Mouse (Mus musculus) kidney, embryonic 14.5 days (tissue): ENCODE measurements around the gene Galns. TPM values are rescaled to one million over a fixed set of nuclear protein-coding genes. Genes with fewer than 3 reads are reported as not detected.

Experiments
- ATAC-seq: fragments of 200-750 bp; cut with Nextera tagmentation; 2 replicates; pipeline ENCODE4 v1.8.0; 2017; ENCODE audit warnings: moderate number of reproducible peaks, mild to moderate bottlenecking, moderate TSS enrichment, moderate library complexity; ENCODE audit not compliant: low FRiP score, low TSS enrichment
- H3K27ac ChIP-seq: fragments of 300-500 bp; sonication (generic); 2 replicates; pipeline ENCODE4 v1.5.1; 2014; ENCODE audit warnings: low read depth, mild to moderate bottlenecking, low read length, moderate library complexity, mixed read lengths
- H3K27me3 ChIP-seq: fragments of 300-500 bp; sonication (generic); 2 replicates; pipeline ENCODE4 v1.6.1; 2014; ENCODE audit warnings: mild to moderate bottlenecking, low read length; ENCODE audit not compliant: control insufficient read depth, insufficient read depth
- H3K36me3 ChIP-seq: fragments of 300-500 bp; sonication (generic); 2 replicates; pipeline ENCODE4 v1.6.1; 2014; ENCODE audit warnings: low read length, mixed read lengths; ENCODE audit not compliant: control insufficient read depth, insufficient read depth
- H3K4me1 ChIP-seq: fragments of 300-500 bp; sonication (generic); 2 replicates; pipeline ENCODE4 v1.6.1; 2014; ENCODE audit warnings: low read length, mixed read lengths; ENCODE audit not compliant: control insufficient read depth, insufficient read depth
- H3K4me2 ChIP-seq: fragments of 300-500 bp; sonication (generic); replicated peaks from 2 replicates; pipeline ENCODE4 v1.6.1; 2014; ENCODE audit warnings: low read depth, mild to moderate bottlenecking, low read length
- H3K4me3 ChIP-seq: fragments of 300-500 bp; sonication (generic); 2 replicates; pipeline ENCODE4 v1.5.1; 2014; ENCODE audit warnings: mild to moderate bottlenecking, low read length
- H3K9ac ChIP-seq: fragments of 300-500 bp; sonication (generic); 2 replicates; pipeline ENCODE4 v1.6.1; 2014; ENCODE audit warnings: low read depth, mild to moderate bottlenecking, low read length, moderate library complexity
- H3K9me3 ChIP-seq: fragments of 300-500 bp; sonication (generic); 2 replicates; pipeline ENCODE4 v1.6.1; 2016; ENCODE audit warnings: low read length; ENCODE audit not compliant: control insufficient read depth
- WGBS: fragments of 180-500 bp; shearing (Covaris S2); extraction: QIAGEN DNeasy Blood & Tissue Kit; methylation state at CpG from one replicate; pipeline ENCODE4 v1.1.7; 2014; 5-methylcytosine and 5-hydroxymethylcytosine counted together
- polyA plus RNA-seq: library from polyadenylated mRNA; unstranded; fragments of >200 nt; fragmentation: Nextera tagmentation; extraction: Ambion mirVana; gene quantifications from 2 replicates; pipeline ENCODE4 v1.2.1, GENCODE M21; 2014

Galns gene
- polyA plus RNA-seq, 1 experiment from 2014 or later: 14.7 TPM

DNA sequence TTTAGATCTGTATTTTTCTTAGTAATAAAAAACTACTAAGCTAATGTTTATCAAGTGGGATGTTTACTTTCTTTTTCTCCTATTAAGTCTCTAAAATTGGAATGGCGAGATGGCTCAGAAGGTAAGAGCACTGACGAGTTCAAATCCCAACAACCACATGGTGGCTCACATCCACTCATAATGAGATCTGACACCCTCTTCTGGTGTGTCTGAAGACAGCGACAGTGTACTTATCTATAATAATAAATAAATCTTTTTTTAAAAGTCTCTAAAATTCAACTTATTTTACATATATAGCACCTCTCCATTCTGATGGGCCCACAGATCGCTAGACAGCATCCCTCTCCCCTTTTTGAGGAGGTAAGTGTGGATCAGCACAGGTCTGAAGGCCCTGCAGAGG lies 1.1 kb downstream of the Galns start:
- 48% methylated on average over 4 of the region's 4 CpGs for WGBS
- no peak overlapping the region for H3K27ac ChIP-seq
- H3K4me1 ChIP-seq: peaks cover 8% of the 10 kb centered on the region
- H3K9me3 ChIP-seq: no peaks in the 10 kb centered on the region
- H3K4me3 ChIP-seq: peak overlapping the region; percentile 71; the same call in 1 of the 2 replicates
- no peaks in the 10 kb centered on the region for H3K27me3 ChIP-seq
- H3K36me3 ChIP-seq: no peaks in the 10 kb centered on the region
- no peak for ATAC-seq
- H3K4me2 ChIP-seq: peak overlapping the region; percentile 80
- H3K9ac ChIP-seq: no peak overlapping the region

DNA sequence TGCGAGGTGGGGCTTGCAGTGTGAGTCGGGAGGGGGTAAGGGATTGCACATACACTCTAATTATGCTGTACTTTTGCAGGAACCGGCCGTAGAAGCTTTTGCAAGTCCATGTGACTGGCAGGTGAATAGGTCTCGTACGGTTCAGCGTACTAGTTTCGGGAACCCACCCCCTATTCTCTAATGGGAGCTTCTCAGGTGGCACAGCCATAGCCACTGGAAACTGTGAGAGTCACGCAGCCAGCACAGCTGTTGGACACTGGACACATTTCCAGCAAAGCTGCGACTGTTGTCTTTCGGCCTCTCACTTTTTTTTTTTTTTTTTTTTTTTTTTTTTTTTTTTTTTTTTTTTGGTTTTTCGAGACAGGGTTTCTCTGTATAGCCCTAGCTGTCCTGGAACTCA lies 4.5 kb downstream of the Galns start:
- Histone ChIP-seq H3K9ac (no peak overlapping the region), H3K36me3 (peaks cover 3% of the 10 kb centered on the region; the same call in 1 of the 2 replicates), H3K27me3 (no peaks in the 10 kb centered on the region), H3K9me3 (no peaks in the 10 kb centered on the region), H3K4me1 (no peaks in the 10 kb centered on the region), H3K4me3 (no peak overlapping the region), H3K27ac (no peak overlapping the region), H3K4me2 (no peak overlapping the region)
- WGBS: 79% methylated on average over 11 of the region's 12 CpGs
- ATAC-seq: no peak

DNA sequence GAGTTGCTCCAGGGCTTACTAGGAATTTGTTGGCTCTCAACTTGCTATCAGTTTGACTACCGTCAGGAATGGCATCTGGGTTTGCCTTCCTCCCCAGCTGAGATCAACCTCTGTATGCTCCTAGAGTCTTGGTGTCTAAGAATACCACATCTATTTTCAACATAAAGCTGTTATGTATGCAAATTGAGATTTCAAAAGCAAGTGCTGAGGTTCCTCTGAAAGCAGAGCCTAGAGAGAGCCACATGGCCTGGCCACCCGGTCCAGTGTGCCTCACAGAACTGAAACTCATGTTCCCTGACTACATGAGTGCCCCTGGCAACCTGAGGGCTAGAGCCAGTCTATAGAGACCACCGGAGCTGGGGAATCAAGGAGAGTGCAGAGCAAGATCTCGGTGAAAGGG lies 5.9 kb downstream of the Galns start:
- Histone ChIP-seq H3K36me3 (peaks cover 3% of the 10 kb centered on the region; the same call in 1 of the 2 replicates), H3K4me1 (no peaks in the 10 kb centered on the region), H3K4me3 (no peak overlapping the region), H3K4me2 (no peak overlapping the region), H3K9ac (no peak overlapping the region), H3K27me3 (no peaks in the 10 kb centered on the region), H3K27ac (no peak overlapping the region), H3K9me3 (no peaks in the 10 kb centered on the region)
- no peak for ATAC-seq
- WGBS: 70% methylated on average over 4 of the region's 4 CpGs

DNA sequence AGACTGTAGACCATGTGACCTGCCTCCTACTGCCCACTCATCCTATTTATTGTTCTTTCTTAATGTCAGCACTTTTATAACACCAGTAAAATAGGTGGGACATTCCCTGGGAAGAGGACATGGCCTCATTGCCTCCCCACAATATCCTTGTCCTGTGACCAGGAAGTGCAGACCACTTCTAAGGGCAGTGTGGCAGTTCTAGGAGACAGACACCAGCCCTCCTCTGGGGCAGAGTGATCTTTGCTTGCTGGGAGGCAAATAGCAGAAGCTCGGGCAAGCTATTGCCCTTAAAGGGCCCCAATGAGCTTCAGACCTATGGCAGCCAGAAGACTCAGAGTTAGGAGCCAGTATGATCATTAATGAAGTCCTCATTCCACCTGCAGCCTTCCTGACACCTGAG lies 6.6 kb downstream of the Galns start:
- Histone ChIP-seq H3K9me3 (no peaks in the 10 kb centered on the region), H3K27me3 (no peaks in the 10 kb centered on the region), H3K36me3 (peaks cover 3% of the 10 kb centered on the region; the same call in 1 of the 2 replicates), H3K4me1 (no peaks in the 10 kb centered on the region), H3K27ac (no peak overlapping the region), H3K4me3 (no peak overlapping the region), H3K9ac (no peak overlapping the region), H3K4me2 (no peak overlapping the region)
- no peak for ATAC-seq
- 27% methylated on average over 1 of the region's 1 CpGs for WGBS

DNA sequence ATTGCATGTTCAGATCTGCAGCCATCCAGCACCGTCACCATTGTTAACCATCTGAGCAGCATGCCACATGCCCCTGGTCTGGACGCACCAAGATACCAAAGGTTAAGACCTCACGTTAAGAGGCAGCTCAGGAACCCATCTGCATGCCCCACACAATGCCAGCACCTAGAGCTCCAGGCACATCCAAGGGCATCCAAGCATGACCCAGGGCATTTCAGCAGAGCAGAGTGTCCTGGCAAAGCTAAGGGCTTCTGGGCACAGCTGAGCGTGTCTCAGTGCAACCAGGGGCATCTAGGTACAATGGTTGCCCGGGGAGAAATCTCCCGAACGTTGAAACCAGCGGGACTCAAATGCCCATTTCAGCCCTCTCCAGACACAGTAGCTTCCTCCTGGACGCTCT lies 10.6 kb downstream of the Galns start:
- Histone ChIP-seq H3K27ac (no peak overlapping the region), H3K4me3 (no peak overlapping the region), H3K27me3 (no peaks in the 10 kb centered on the region), H3K9me3 (no peaks in the 10 kb centered on the region), H3K4me1 (no peaks in the 10 kb centered on the region), H3K4me2 (no peak overlapping the region), H3K9ac (no peak overlapping the region), H3K36me3 (peaks cover 6% of the 10 kb centered on the region; the same call in 1 of the 2 replicates)
- WGBS: 90% methylated on average over 9 of the region's 9 CpGs
- no peak for ATAC-seq

DNA sequence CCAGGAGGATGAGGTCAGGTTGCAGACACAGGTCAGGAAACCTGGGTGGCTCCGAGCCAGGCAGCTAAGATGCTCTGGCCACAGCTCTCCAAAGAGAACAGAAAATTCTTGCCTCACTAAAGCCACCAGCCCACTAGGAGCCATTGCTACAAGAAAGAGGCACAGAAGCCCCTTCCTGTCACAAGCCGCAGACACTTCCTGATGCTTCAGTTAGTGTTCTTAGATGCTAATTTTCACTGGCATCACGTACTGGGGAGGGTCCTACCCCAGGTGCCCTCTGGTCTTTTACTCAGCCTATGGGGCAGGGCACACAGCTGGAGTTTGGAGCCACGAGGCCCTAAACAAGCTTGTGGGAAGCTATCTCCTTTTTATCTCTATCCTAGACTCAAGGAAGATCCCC lies 15.2 kb downstream of the Galns start:
- H3K4me2 ChIP-seq: no peak overlapping the region
- no peak overlapping the region for H3K27ac ChIP-seq
- WGBS: 57% methylated on average over 4 of the region's 4 CpGs
- no peaks in the 10 kb centered on the region for H3K27me3 ChIP-seq
- no peak overlapping the region for H3K9ac ChIP-seq
- no peak for ATAC-seq
- H3K9me3 ChIP-seq: no peaks in the 10 kb centered on the region
- H3K36me3 ChIP-seq: peaks cover 3% of the 10 kb centered on the region; the same call in 1 of the 2 replicates
- H3K4me3 ChIP-seq: no peak overlapping the region
- no peaks in the 10 kb centered on the region for H3K4me1 ChIP-seq

DNA sequence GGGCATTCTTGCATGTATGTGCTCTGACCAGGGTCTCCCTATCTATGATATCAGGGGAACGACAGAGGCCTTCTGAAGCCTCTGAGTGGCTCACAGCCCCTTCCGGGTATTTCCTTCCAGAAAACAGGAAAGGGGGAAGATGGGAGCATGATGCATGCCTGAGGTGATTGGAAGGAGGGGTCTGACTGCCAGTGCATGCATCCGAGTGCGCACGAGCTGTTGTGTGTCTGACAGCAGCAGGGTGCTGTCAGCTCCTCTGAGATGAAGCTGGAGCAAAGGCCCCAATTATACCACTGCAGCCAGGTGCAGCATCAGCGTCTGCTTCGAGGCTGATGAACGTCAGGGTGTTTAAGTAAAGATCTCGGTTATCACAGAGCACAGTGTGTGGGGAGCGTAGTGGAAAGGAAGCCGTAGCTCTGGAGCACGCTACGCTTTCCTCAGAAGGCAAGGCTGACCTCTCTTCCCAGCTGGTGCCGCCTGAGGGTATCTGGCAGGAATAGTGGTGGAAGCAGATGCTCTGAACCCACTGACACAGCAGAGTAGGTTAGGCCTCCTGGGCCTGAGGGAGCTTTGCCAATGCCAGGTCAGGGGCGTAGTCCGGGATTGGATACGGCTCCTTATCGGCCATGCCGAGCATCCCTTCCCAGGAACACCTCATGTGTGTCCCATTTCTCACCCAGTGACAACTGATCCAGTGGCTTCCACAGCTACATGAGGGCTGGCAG lies 17.3 kb downstream of the Galns start:
- Histone ChIP-seq H3K9ac (no peak overlapping the region), H3K27ac (no peak overlapping the region)

DNA sequence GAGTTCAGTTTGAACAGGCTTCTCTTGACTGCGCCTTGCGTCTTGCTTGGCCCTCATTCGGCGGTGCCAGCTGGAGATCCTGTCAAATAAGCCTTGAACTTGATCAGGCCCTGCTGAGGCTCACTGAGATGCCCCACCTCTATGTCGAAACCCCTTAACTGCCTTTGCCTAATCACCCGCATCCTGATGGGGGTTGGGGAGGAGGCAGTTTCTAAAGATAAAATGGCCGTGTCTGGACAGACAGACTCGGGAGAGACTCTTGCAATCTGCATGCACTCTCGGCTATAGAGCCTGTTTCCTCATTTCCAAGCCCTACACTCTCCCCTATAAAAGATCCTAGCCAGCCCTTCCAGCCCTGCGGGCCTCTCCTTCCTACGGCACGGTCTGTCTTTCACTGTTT lies 18.0 kb downstream of the Galns start:
- Histone ChIP-seq H3K9me3 (no peaks in the 10 kb centered on the region), H3K9ac (peak overlapping the region; percentile 23; the same call in 1 of the 2 replicates)

More for the DNA sequence above, 17.3 kb downstream of the Galns start:
- Histone ChIP-seq H3K9me3 (no peaks in the 10 kb centered on the region), H3K36me3 (peaks cover 3% of the 10 kb centered on the region; the same call in 1 of the 2 replicates), H3K4me3 (no peak overlapping the region), H3K4me2 (no peak overlapping the region), H3K27me3 (no peaks in the 10 kb centered on the region), H3K4me1 (no peaks in the 10 kb centered on the region)
- ATAC-seq: no peak
- 77% methylated on average over 19 of the region's 19 CpGs for WGBS

DNA sequence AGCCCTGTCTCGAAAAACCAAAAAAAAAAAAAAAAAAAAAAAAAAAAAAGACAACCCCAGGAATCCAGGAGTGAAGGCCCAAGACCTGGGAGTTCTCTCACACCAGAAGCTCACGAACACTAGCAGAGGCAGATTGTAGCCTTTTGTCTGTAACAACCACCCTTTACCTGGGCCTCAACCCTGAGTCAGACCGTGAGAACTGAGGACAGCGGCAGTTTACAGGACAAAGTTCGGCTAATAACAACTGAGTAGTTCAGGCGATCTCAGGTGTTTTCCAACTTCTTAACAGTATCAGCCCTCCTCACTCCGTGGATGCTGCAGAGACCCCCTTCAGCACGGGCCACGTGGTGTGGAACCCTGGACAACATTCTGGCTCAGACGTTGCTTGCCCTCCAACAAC lies 24.5 kb downstream of the Galns start:
- H3K4me1 ChIP-seq: no peaks in the 10 kb centered on the region
- no peak overlapping the region for H3K4me2 ChIP-seq
- no peaks in the 10 kb centered on the region for H3K9me3 ChIP-seq
- no peaks in the 10 kb centered on the region for H3K27me3 ChIP-seq
- no peak overlapping the region for H3K4me3 ChIP-seq
- H3K9ac ChIP-seq: no peak overlapping the region
- H3K36me3 ChIP-seq: no peaks in the 10 kb centered on the region
- H3K27ac ChIP-seq: no peak overlapping the region
- WGBS: 81% methylated on average over 10 of the region's 10 CpGs
- ATAC-seq: no peak

More for the DNA sequence above, 18.0 kb downstream of the Galns start:
- H3K4me3 ChIP-seq: no peak overlapping the region
- 50% methylated on average over 12 of the region's 12 CpGs for WGBS
- ATAC-seq: no peak
- H3K27me3 ChIP-seq: no peaks in the 10 kb centered on the region
- no peaks in the 10 kb centered on the region; the same call in 1 of the 2 replicates for H3K36me3 ChIP-seq
- H3K4me1 ChIP-seq: no peaks in the 10 kb centered on the region
- no peak overlapping the region for H3K27ac ChIP-seq
- H3K4me2 ChIP-seq: no peak overlapping the region
